Mouse (Mus musculus) brain, embryonic 14.5 days (tissue): ENCODE measurements around the gene Jazf1. TPM values are rescaled to one million over a fixed set of nuclear protein-coding genes. Genes with fewer than 3 reads are reported as not detected.

Experiments used
- DNase-seq: peaks from one replicate; pipeline ENCODE4 v3.0.0-alpha.2; 2011; ENCODE audit warnings: low read depth
- CTCF ChIP-seq: fragments of 200-500 bp; IDR thresholded peaks from 2 replicates; pipeline ENCODE4 v1.5.1; 2012; ENCODE audit warnings: inconsistent platforms, mild to moderate bottlenecking, moderate library complexity, borderline replicate concordance; ENCODE audit not compliant: insufficient read depth, insufficient read length; ENCODE audit errors: extremely low read depth
- POLR2A ChIP-seq: fragments of 200-500 bp; IDR thresholded peaks from 2 replicates; pipeline ENCODE4 v1.6.1; 2012; ENCODE audit warnings: mild to moderate bottlenecking, inconsistent platforms, borderline replicate concordance; ENCODE audit not compliant: poor library complexity, insufficient read depth, insufficient read length, severe bottlenecking; ENCODE audit errors: extremely low read depth
- polyA plus RNA-seq: library from polyadenylated mRNA; depleted of rRNA; stranded (reverse); fragments of >200 nt; gene quantifications from 2 replicates; pipeline ENCODE4 v1.2.3, GENCODE M21; 2012

Gene Jazf1
- polyA plus RNA-seq, 1 experiment: 26.8 TPM

GRCm38 (mm10) chr6:52899574-52900245, 168.7 kb downstream of the Jazf1 start:
- no peak for DNase-seq
- TF ChIP-seq CTCF (no peak), POLR2A (no peak)

GRCm38 (mm10) chr6:52895075-52895474, 173.4 kb downstream of the Jazf1 start:
- peak; percentile 90 for DNase-seq

GRCm38 (mm10) chr6:52894501-52894823, 174.0 kb downstream of the Jazf1 start:
- DNase-seq: peak; percentile 91

More at GRCm38 (mm10) chr6:52895075-52895474, 173.4 kb downstream of the Jazf1 start:
- TF ChIP-seq CTCF (no peak), POLR2A (no peak)

GRCm38 (mm10) chr6:52893811-52894500, 174.5 kb downstream of the Jazf1 start:
- DNase-seq: peak; percentile 96
- TF ChIP-seq POLR2A (no peak), CTCF (no peak)

More at GRCm38 (mm10) chr6:52894501-52894823, 174.0 kb downstream of the Jazf1 start:
- TF ChIP-seq POLR2A (no peak), CTCF (no peak)

GRCm38 (mm10) chr6:52892978-52893377, 175.5 kb downstream of the Jazf1 start:
- TF ChIP-seq POLR2A: no peak
- TF ChIP-seq CTCF: no peak
- peak; percentile 25 for DNase-seq

DNA sequence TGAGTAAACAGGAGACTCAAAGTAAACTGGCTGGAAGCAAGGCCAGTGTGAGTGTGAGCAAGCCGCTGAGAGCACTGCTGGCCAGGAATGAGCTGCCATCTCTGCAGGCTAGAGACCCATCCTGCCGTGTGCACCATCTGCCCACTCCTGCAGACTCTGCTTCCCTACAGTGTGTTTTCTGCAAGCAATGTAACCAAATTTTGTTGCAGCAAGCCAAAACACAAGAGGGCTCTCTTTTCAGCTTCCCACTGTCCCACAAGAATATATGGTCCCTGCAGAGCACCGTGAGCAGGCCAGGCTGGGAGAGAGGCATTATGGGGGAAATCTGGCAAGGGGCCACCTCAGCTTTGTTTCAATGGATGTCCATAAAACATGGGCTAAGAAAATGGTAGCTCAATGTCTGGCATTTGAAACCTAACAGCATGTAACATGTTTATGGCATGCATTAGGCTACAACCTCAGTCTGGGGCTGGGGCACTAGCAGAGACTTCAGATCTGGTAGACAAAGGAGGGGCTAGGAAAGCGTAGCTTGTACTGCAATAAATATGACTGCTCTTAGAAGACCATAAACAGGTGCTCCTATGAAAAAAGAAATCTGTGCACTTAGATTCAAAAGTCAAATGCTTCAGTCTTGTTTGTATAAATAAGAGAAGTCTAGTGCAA, 180.8 kb downstream of the Jazf1 start:
- DNase-seq: peak; percentile 69
- TF ChIP-seq CTCF: no peak
- no peak for TF ChIP-seq POLR2A

DNA sequence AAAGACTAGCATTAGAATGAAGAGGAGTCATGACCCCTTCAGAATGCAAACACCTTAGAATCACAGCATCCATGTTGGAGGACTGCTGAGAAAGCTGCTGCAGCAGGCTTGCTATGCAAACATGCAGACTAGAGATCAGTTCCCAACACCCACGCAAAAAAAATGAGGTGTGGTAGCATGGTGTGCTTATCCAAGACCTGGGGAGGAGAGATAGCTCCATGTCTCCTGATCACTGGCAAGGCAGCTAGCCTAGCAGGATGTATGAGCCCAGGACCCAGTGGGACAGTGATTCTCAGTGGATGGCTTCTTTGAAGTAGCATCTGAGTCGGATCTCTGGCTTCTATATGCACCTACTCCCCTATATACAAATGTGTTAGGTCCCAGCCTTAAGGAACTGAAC, 184.7 kb downstream of the Jazf1 start:
- TF ChIP-seq POLR2A: no peak
- no peak for TF ChIP-seq CTCF
- no peak for DNase-seq

DNA sequence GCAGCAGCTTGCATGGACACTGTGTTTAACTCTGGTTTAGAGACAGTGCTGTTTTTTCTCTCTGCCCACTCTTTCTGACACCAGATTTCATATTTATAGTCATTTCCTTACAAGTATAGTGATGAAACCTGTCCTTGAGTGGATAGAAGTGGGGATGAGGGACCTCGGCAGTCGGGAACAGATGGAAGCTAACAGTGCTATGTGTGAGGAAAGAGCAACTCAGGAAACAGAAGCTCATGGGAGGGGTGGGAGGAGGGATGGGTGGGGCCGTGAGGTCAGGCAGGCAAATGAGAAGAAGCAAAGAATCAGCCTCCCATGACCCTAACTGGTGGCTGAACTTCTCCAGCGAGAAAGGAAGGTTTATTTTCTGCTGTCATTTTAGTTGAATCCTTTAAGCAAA, 191.3 kb downstream of the Jazf1 start:
- no peak for TF ChIP-seq POLR2A
- TF ChIP-seq CTCF: no peak
- DNase-seq: no peak

DNA sequence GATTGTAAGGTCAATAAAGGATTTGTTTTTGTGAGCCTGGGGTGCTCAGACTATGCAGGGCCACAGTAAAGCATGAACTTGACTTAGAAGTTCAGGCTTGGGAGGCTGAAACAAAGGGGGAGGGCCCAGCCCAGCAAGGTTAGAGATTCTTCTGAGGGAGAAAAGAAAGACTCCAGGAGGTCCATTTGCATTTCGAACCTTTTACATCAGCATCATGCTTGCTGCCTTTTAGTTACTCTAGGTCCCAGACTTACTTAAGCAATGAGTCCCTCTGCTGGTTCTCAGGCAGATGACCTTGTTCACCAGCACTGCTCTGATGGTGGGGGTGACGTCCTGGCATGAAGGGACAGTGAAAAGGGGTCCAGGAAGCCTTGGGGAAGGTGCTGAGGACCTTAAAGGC, 197.1 kb downstream of the Jazf1 start:
- DNase-seq: no peak
- no peak for TF ChIP-seq POLR2A
- peak; percentile 10; the same call in 1 of the 2 replicates for TF ChIP-seq CTCF

GRCm38 (mm10) chr6:52869252-52869651, 199.2 kb downstream of the Jazf1 start:
- no peak for DNase-seq
- no peak for TF ChIP-seq CTCF
- TF ChIP-seq POLR2A: no peak

DNA sequence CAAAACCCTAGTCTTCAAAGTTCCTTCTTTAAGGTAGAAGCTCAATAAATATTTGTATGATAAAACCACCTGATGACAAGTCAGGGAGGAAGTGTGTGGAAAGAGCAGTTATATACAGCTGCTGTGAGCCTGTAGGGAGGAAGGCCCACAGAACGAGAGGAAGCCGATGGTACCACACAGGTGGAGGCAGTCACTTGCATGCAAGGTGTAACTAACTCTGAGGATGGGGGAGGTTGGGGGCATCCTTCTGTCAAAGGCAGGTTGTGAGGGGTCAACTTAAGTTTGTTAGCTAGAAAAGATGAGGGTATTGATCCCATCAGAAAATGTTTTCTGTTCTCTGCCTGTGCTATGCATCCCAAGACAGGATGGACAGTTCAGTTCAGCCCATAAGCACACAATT, 200.1 kb downstream of the Jazf1 start:
- no peak for DNase-seq
- no peak for TF ChIP-seq CTCF
- TF ChIP-seq POLR2A: no peak
